Mouse (Mus musculus) lung, postnatal 0 days (tissue): Measurements from ENCODE around the gene Aldh3b1.

Experiments used
- CTCF ChIP-seq: IDR thresholded peaks from 2 replicates; pipeline ENCODE4 v1.5.1; 2016; ENCODE audit warnings: antibody characterized with exemption, mild to moderate bottlenecking
- EP300 ChIP-seq: IDR thresholded peaks from 2 replicates; pipeline ENCODE4 v1.6.1; 2016; ENCODE audit warnings: antibody characterized with exemption, mild to moderate bottlenecking, control low read depth

GRCm38 (mm10) chr19:3882214-3882613 is 47.4 kb downstream of the Aldh3b1 start:
- TF ChIP-seq CTCF (no peak), EP300 (no peak)
